Mouse (Mus musculus): ENCODE measurements around the gene Slc25a43.

Gene Slc25a43

GRCm38 (mm10) chrX:36823932-36824711 is 80.7 kb downstream of the Slc25a43 start:
- no peak for DNase-seq (ENCODE audit: extremely low read depth, low read depth)

- DNase-seq (ENCODE audit: extremely low read depth, low read depth): no peak
Observed at GRCm38 (mm10) chrX:36825032-36825431, 81.6 kb downstream of the Slc25a43 start.

Data from MEL-GATA-1-ER (cell line).